Mouse (Mus musculus) cerebellum, adult 2 months (tissue): ENCODE measurements around the gene Nxpe4. TPM values are rescaled to one million over a fixed set of nuclear protein-coding genes. Genes with fewer than 3 reads are reported as not detected.
A peak's percentile ranks its signal among the peaks of the same experiment; 100 is the strongest.
"Not testable (repeated sequence)": the region's sequence is repeated elsewhere in the genome, so short reads cannot be mapped to it uniquely, and the experiment has no call there.

Experiments
- DNase-seq, 2 experiments: peaks; one replicate each; pipeline ENCODE4 v3.0.0; 2021
- H3K27ac ChIP-seq: fragments of 200-500 bp; 2 replicates; pipeline ENCODE4 v1.5.1; 2012; ENCODE audit warnings: low read length, control low read depth, inconsistent platforms; ENCODE audit not compliant: insufficient read depth
- H3K27me3 ChIP-seq: fragments of 200-500 bp; 2 replicates; pipeline ENCODE4 v1.6.1; 2012; ENCODE audit warnings: inconsistent platforms, mild to moderate bottlenecking, low read length, moderate library complexity; ENCODE audit not compliant: control insufficient read depth, insufficient read depth
- H3K4me1 ChIP-seq: fragments of 200-500 bp; 2 replicates; pipeline ENCODE4 v1.6.1; 2011; ENCODE audit warnings: low read length; ENCODE audit not compliant: control insufficient read depth, insufficient read depth
- H3K4me3 ChIP-seq: fragments of 200-500 bp; replicated peaks from 2 replicates; pipeline ENCODE3; 2011; ENCODE audit warnings: mild to moderate bottlenecking, low read depth, low read length, control low read depth; ENCODE audit not compliant: insufficient read depth
- CTCF ChIP-seq: fragments of 200-500 bp; IDR thresholded peaks from 2 replicates; pipeline ENCODE4 v1.5.1; 2011; ENCODE audit warnings: low read depth, mild to moderate bottlenecking, control low read depth, low read length, moderate library complexity, borderline replicate concordance; ENCODE audit not compliant: insufficient read depth
- POLR2A ChIP-seq: fragments of 200-500 bp; IDR thresholded peaks from 2 replicates; pipeline ENCODE4 v1.6.1; 2011; ENCODE audit warnings: low read length, control low read depth, borderline replicate concordance; ENCODE audit not compliant: insufficient read depth
- WGBS: fragments of 180-500 bp; shearing (Covaris S2); methylation state at CpG from one replicate; pipeline ENCODE4 v1.1.7; 2018; 5-methylcytosine and 5-hydroxymethylcytosine counted together
- polyA plus RNA-seq: library from polyadenylated mRNA; depleted of rRNA; stranded (reverse); fragments of >200 nt; gene quantifications from 2 replicates; pipeline ENCODE4 v1.2.3, GENCODE M21; 2012; rRNA removed

Nxpe4 gene
- 7.6 TPM in 2 replicates for polyA plus RNA-seq

- TF ChIP-seq POLR2A (no peak), CTCF (peak; percentile 50; the same call in 1 of the 2 replicates)
- Histone ChIP-seq H3K4me3 (peak within 1 kb of the TSS; percentile 46), H3K27ac (no peak within 1 kb of the TSS), H3K4me1 (no peaks in the 10 kb centered on the region), H3K27me3 (no peaks in the 10 kb centered on the region)
- WGBS: 27% methylated on average over 12 of the region's 12 CpGs
- DNase-seq: peak; percentile 70 to 78
Measured at GRCm38 (mm10) chr9:48161505-48162192, at the start of gene Nxpe4. Nxpe4 (plus strand) TSS chr9:48162023.

- no peaks in the 10 kb centered on the region for H3K27me3 ChIP-seq
- no peak for TF ChIP-seq POLR2A
- TF ChIP-seq CTCF: no peak
- H3K27ac ChIP-seq: no peak overlapping the region
- 63% methylated on average over 3 of the region's 3 CpGs for WGBS
- no peak for DNase-seq
- no peaks in the 10 kb centered on the region for H3K4me1 ChIP-seq
- H3K4me3 ChIP-seq: no peak overlapping the region
Measured at GRCm38 (mm10) chr9:48126815-48127214, 35.0 kb upstream of the Nxpe4 start.

- H3K27ac ChIP-seq: no peak overlapping the region
- H3K4me3 ChIP-seq: no peak overlapping the region
- DNase-seq: no peak
- TF ChIP-seq POLR2A: no peak
- TF ChIP-seq CTCF: no peak
- H3K4me1 ChIP-seq: no peaks in the 10 kb centered on the region
- 67% methylated on average over 3 of the region's 3 CpGs for WGBS
- H3K27me3 ChIP-seq: no peaks in the 10 kb centered on the region; the same call in 1 of the 2 replicates
Measured at GRCm38 (mm10) chr9:48137507-48137906, 24.3 kb upstream of the Nxpe4 start.

- 74% methylated on average over 8 of the region's 8 CpGs for WGBS
Measured at GRCm38 (mm10) chr9:48140485-48141411, 21.1 kb upstream of the Nxpe4 start.

GRCm38 (mm10) chr9:48142646-48143045 is 19.2 kb upstream of the Nxpe4 start:
- H3K27me3 ChIP-seq: no peaks in the 10 kb centered on the region
- no peak overlapping the region for H3K27ac ChIP-seq
- H3K4me3 ChIP-seq: no peak overlapping the region
- H3K4me1 ChIP-seq: no peaks in the 10 kb centered on the region
- DNase-seq: peak in 1 of 2 experiments; percentile 7
- TF ChIP-seq POLR2A (no peak), CTCF (no peak)
- WGBS: 19% methylated on average over 6 of the region's 6 CpGs

More at GRCm38 (mm10) chr9:48140485-48141411, 21.1 kb upstream of the Nxpe4 start:
- no peak overlapping the region for H3K27ac ChIP-seq
- no peaks in the 10 kb centered on the region for H3K27me3 ChIP-seq
- DNase-seq: no peak
- TF ChIP-seq POLR2A (no peak), CTCF (no peak)
- H3K4me3 ChIP-seq: no peak overlapping the region
- H3K4me1 ChIP-seq: no peaks in the 10 kb centered on the region

- TF ChIP-seq CTCF: no peak
- H3K27ac ChIP-seq: no peak overlapping the region
- H3K27me3 ChIP-seq: no peaks in the 10 kb centered on the region
- 87% methylated on average over 3 of the region's 3 CpGs for WGBS
- no peak overlapping the region for H3K4me3 ChIP-seq
- no peak for DNase-seq
- no peaks in the 10 kb centered on the region for H3K4me1 ChIP-seq
Measured at GRCm38 (mm10) chr9:48146761-48147160, 15.1 kb upstream of the Nxpe4 start.

GRCm38 (mm10) chr9:48166531-48166930 is 4.7 kb downstream of the Nxpe4 start:
- H3K4me1 ChIP-seq, DNase-seq: not testable (repeated sequence)

GRCm38 (mm10) chr9:48176764-48177163 is 14.9 kb downstream of the Nxpe4 start:
- DNase-seq: no peak

More at GRCm38 (mm10) chr9:48166531-48166930, 4.7 kb downstream of the Nxpe4 start:
- not testable (repeated sequence) for H3K27ac ChIP-seq, H3K4me3 ChIP-seq, H3K27me3 ChIP-seq
- WGBS: 76% methylated on average over 6 of the region's 6 CpGs

More at GRCm38 (mm10) chr9:48176764-48177163, 14.9 kb downstream of the Nxpe4 start:
- no peak for TF ChIP-seq POLR2A
- peak; percentile 14; the same call in 1 of the 2 replicates for TF ChIP-seq CTCF
- Histone ChIP-seq H3K4me1 (no peaks in the 10 kb centered on the region), H3K4me3 (no peak overlapping the region), H3K27ac (no peak overlapping the region), H3K27me3 (no peaks in the 10 kb centered on the region)
- 74% methylated on average over 1 of the region's 1 CpGs for WGBS
